Mouse (Mus musculus) MEL (cell line): ENCODE data around the gene Pax8. TPM values are rescaled to one million over a fixed set of nuclear protein-coding genes. Genes with fewer than 3 reads are reported as not detected.

Experiments used
- DNase-seq: peaks from one replicate; pipeline ENCODE4 v3.0.0; 2011; ENCODE audit warnings: low read depth, low spot score
- H3K27ac ChIP-seq: 2 replicates; pipeline ENCODE4 v1.5.1; 2012; ENCODE audit warnings: low read depth, mild to moderate bottlenecking, control low read depth, low read length, moderate library complexity; ENCODE audit not compliant: control insufficient read depth
- H3K27me3 ChIP-seq, 2 experiments: fragments of 150-350 bp in 1 of 2; sonication (generic) in 1 of 2; 2 replicates each; pipeline ENCODE4 v1.6.1; 2012; ENCODE audit warnings: low read length in 2 of 2, mild to moderate bottlenecking in 2 of 2, improper control_type of control experiment in 1 of 2, moderate library complexity in 1 of 2; ENCODE audit not compliant: insufficient read depth in 2 of 2, control insufficient read depth in 1 of 2
- H3K36me3 ChIP-seq, 2 experiments: 2 replicates each; pipeline ENCODE4 v1.6.1; 2012 to 2014; ENCODE audit warnings: low read length in 2 of 2, improper control_type of control experiment in 1 of 2, inconsistent platforms in 1 of 2, mild to moderate bottlenecking in 1 of 2; ENCODE audit not compliant: insufficient read depth in 2 of 2, control insufficient read depth in 1 of 2
- H3K4me1 ChIP-seq, 2 experiments: fragments of 150-350 bp in 1 of 2; sonication (generic) in 1 of 2; 2 replicates each; pipeline ENCODE4 v1.6.1; 2012; ENCODE audit warnings: low read length in 2 of 2, improper control_type of control experiment in 1 of 2, mild to moderate bottlenecking in 1 of 2; ENCODE audit not compliant: insufficient read depth in 2 of 2, control insufficient read depth in 1 of 2
- H3K4me3 ChIP-seq, 2 experiments: fragments of 150-350 bp in 1 of 2; sonication (generic) in 1 of 2; 2 replicates each; pipeline ENCODE4 v1.5.1; 2012; ENCODE audit warnings: low read depth in 2 of 2, low read length in 2 of 2, mild to moderate bottlenecking in 2 of 2, moderate library complexity in 2 of 2, control low read depth in 1 of 2, improper control_type of control experiment in 1 of 2; ENCODE audit not compliant: control insufficient read depth in 1 of 2, insufficient read depth in 1 of 2
- H3K79me2 ChIP-seq: 2 replicates; pipeline ENCODE4 v1.6.1; 2012; ENCODE audit warnings: mild to moderate bottlenecking, low read length, moderate library complexity; ENCODE audit not compliant: control insufficient read depth, poor library complexity, insufficient read depth
- H3K9ac ChIP-seq: 2 replicates; pipeline ENCODE4 v1.6.1; 2012; ENCODE audit warnings: low read depth, mild to moderate bottlenecking, control low read depth, low read length, moderate library complexity; ENCODE audit not compliant: control insufficient read depth, poor library complexity, severe bottlenecking
- H3K9me3 ChIP-seq: fragments of 150-350 bp; sonication (generic); replicated peaks from 2 replicates; pipeline ENCODE4 v1.6.1; 2012; ENCODE audit warnings: mild to moderate bottlenecking, low read length, improper control_type of control experiment, moderate library complexity; ENCODE audit not compliant: insufficient read depth
- CHD1 ChIP-seq: IDR thresholded peaks from 2 replicates; pipeline ENCODE4 v1.6.1; 2012; ENCODE audit warnings: low read depth, mild to moderate bottlenecking, inconsistent platforms, low read length, improper control_type of control experiment
- CHD2 ChIP-seq: IDR thresholded peaks from 2 replicates; pipeline ENCODE4 v1.6.1; 2011; ENCODE audit warnings: low read length, improper control_type of control experiment
- E2F4 ChIP-seq: IDR thresholded peaks from 2 replicates; pipeline ENCODE4 v1.6.1; 2011; ENCODE audit warnings: low read depth, low read length, improper control_type of control experiment, borderline replicate concordance
- EP300 ChIP-seq, 2 experiments: IDR thresholded peaks; 2 replicates each; pipeline ENCODE4 v1.6.1; 2011; ENCODE audit warnings: improper control_type of control experiment in 2 of 2, low read length in 2 of 2, low read depth in 1 of 2, mild to moderate bottlenecking in 1 of 2
- ETS1 ChIP-seq: IDR thresholded peaks from 2 replicates; pipeline ENCODE4 v1.6.1; 2012; ENCODE audit warnings: low read depth, mild to moderate bottlenecking, inconsistent platforms, low read length, improper control_type of control experiment, moderate library complexity
- GATA1 ChIP-seq: IDR thresholded peaks from 2 replicates; pipeline ENCODE4 v1.6.1; 2011; ENCODE audit warnings: low read depth, low read length, improper control_type of control experiment
- MAFK ChIP-seq: IDR thresholded peaks from 2 replicates; pipeline ENCODE4 v1.6.1; 2011; ENCODE audit warnings: low read depth, mild to moderate bottlenecking, low read length, improper control_type of control experiment, borderline replicate concordance
- MAZ ChIP-seq: IDR thresholded peaks from 2 replicates; pipeline ENCODE4 v1.6.1; 2012; ENCODE audit warnings: low read depth, mild to moderate bottlenecking, inconsistent platforms, low read length, improper control_type of control experiment
- MXI1 ChIP-seq: IDR thresholded peaks from 2 replicates; pipeline ENCODE4 v1.6.1; 2011; ENCODE audit warnings: mild to moderate bottlenecking, low read depth, low read length, improper control_type of control experiment
- POLR2A ChIP-seq, 2 experiments: IDR thresholded peaks; 2 replicates each; pipeline ENCODE4 v1.6.1; 2011 to 2012; ENCODE audit warnings: low read length in 2 of 2, mild to moderate bottlenecking in 2 of 2, control low read depth in 1 of 2, improper control_type of control experiment in 1 of 2, low read depth in 1 of 2, moderate library complexity in 1 of 2; ENCODE audit not compliant: control insufficient read depth in 1 of 2, insufficient read depth in 1 of 2, poor library complexity in 1 of 2
- POLR2AphosphoS5 ChIP-seq: IDR thresholded peaks from 2 replicates; pipeline ENCODE4 v1.6.1; 2012; ENCODE audit warnings: low read depth, borderline replicate concordance, mild to moderate bottlenecking, inconsistent platforms, low read length, moderate library complexity, mixed read lengths
- RAD21 ChIP-seq: IDR thresholded peaks from 2 replicates; pipeline ENCODE4 v1.6.1; 2011; ENCODE audit warnings: mild to moderate bottlenecking, low read depth, low read length, improper control_type of control experiment
- RCOR1 ChIP-seq: IDR thresholded peaks from 2 replicates; pipeline ENCODE4 v1.6.1; 2012; ENCODE audit warnings: low read depth, mild to moderate bottlenecking, inconsistent platforms, low read length, improper control_type of control experiment
- SIN3A ChIP-seq: IDR thresholded peaks from 2 replicates; pipeline ENCODE4 v1.6.1; 2012; ENCODE audit warnings: low read length, improper control_type of control experiment, inconsistent platforms
- TAL1 ChIP-seq: IDR thresholded peaks from 2 replicates; pipeline ENCODE4 v1.6.1; 2012; ENCODE audit warnings: mild to moderate bottlenecking, inconsistent platforms, low read length, moderate library complexity, mixed read lengths
- TBP ChIP-seq: IDR thresholded peaks from 2 replicates; pipeline ENCODE4 v1.8.0; 2011; ENCODE audit warnings: low read depth, low read length, improper control_type of control experiment
- TCF12 ChIP-seq: IDR thresholded peaks from 2 replicates; pipeline ENCODE4 v1.6.1; 2014; ENCODE audit warnings: low read depth, mild to moderate bottlenecking, inconsistent platforms, low read length, improper control_type of control experiment, moderate library complexity
- UBTF ChIP-seq: IDR thresholded peaks from 2 replicates; pipeline ENCODE4 v1.6.1; 2012; ENCODE audit warnings: low read depth, mild to moderate bottlenecking, inconsistent platforms, low read length, improper control_type of control experiment, moderate library complexity, borderline replicate concordance; ENCODE audit not compliant: insufficient read depth
- USF2 ChIP-seq, 2 experiments: IDR thresholded peaks; 2 replicates each; pipeline ENCODE4 v1.6.1; 2011 to 2012; ENCODE audit warnings: improper control_type of control experiment in 2 of 2, low read length in 2 of 2, borderline replicate concordance in 1 of 2, inconsistent platforms in 1 of 2, low read depth in 1 of 2, mild to moderate bottlenecking in 1 of 2; ENCODE audit not compliant: insufficient read depth in 1 of 2
- polyA plus RNA-seq, 2 experiments: library from polyadenylated mRNA; stranded (reverse) in 1 of 2; unstranded in 1 of 2; fragments of >175 nt in 1 of 2; fragments of >200 nt in 1 of 2; gene quantifications; 2 replicates each; pipeline versions ENCODE4 v1.2.1 to v1.2.4; 2012; ENCODE audit warnings: low replicate concordance in 2 of 2, low read depth in 1 of 2; ENCODE audit not compliant: insufficient read length in 2 of 2, insufficient read depth in 1 of 2, missing spikeins in 1 of 2
- total RNA-seq: library from RNA; depleted of rRNA; stranded (reverse); fragments of 300-350 nt; gene quantifications from 2 replicates; pipeline ENCODE4 v1.2.3, GENCODE M21; 2012

Pax8 gene
- total and polyA plus RNA-seq, 3 experiments: not detected

DNA sequence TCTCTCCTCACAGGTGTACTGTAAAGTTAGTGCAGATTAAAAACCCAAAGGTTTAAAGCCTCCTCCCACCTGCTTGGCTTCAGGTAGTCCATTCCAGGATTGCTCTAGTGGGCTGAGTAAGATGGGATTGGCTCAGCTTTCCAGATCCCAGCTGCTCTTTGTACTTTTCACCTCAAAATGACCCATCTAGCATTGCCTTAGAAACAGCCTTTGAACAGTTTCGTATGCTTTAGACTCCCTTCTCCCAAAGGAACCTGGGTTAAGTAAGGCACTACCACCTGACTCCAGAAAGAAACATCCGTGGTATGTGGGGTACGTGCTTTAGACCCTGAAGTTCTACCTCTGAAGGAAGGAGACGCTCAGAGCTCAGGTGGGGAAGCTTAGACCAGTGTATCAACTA, 6.3 kb downstream of the Pax8 start:
- Histone ChIP-seq H3K27me3 (no peaks in the 10 kb centered on the region), H3K4me3 (no peak overlapping the region), H3K36me3 (no peaks in the 10 kb centered on the region), H3K4me1 (no peaks in the 10 kb centered on the region), H3K79me2 (no peaks in the 10 kb centered on the region), H3K9me3 (no peaks in the 10 kb centered on the region), H3K27ac (no peak overlapping the region), H3K9ac (no peak overlapping the region)
- TF ChIP-seq TBP (no peak), CHD1 (no peak), GATA1 (no peak), POLR2A (IDR thresholded peaks at IDR 0.05; ENCODE audit: control insufficient read depth in 1 of 2, insufficient read depth in 1 of 2, low read depth in 1 of 2, low read length in 2 of 2, poor library complexity in 1 of 2) (no peak), SIN3A (no peak), MAFK (no peak), TAL1 (no peak), UBTF (no peak), RAD21 (no peak), E2F4 (no peak), CHD2 (no peak), USF2 (IDR thresholded peaks at IDR 0.05; ENCODE audit: borderline replicate concordance in 1 of 2, insufficient read depth in 1 of 2, low read depth in 1 of 2, low read length in 2 of 2) (no peak), RCOR1 (no peak), ETS1 (no peak)
- DNase-seq: no peak

GRCm38 (mm10) chr2:24468430-24468829, 7.0 kb downstream of the Pax8 start:
- Histone ChIP-seq H3K79me2 (no peaks in the 10 kb centered on the region), H3K4me1 (no peaks in the 10 kb centered on the region), H3K27ac (no peak overlapping the region), H3K9me3 (no peaks in the 10 kb centered on the region), H3K4me3 (no peak overlapping the region), H3K9ac (no peak overlapping the region), H3K36me3 (no peaks in the 10 kb centered on the region), H3K27me3 (no peaks in the 10 kb centered on the region)
- TF ChIP-seq EP300 (IDR thresholded peaks at IDR 0.05; ENCODE audit: low read depth in 1 of 2, low read length in 2 of 2): no peak
- TF ChIP-seq MAZ: no peak
- no peak for TF ChIP-seq ETS1
- TF ChIP-seq MXI1: no peak
- no peak for DNase-seq

GRCm38 (mm10) chr2:24467156-24467555, 8.2 kb downstream of the Pax8 start:
- Histone ChIP-seq H3K4me3 (no peak overlapping the region), H3K27me3 (no peaks in the 10 kb centered on the region), H3K9ac (no peak overlapping the region), H3K9me3 (no peaks in the 10 kb centered on the region), H3K79me2 (no peaks in the 10 kb centered on the region), H3K4me1 (no peaks in the 10 kb centered on the region), H3K27ac (no peak overlapping the region), H3K36me3 (no peaks in the 10 kb centered on the region)
- no peak for DNase-seq
- no peak for TF ChIP-seq MXI1
- no peak for TF ChIP-seq TCF12
- TF ChIP-seq POLR2AphosphoS5: no peak
